Mouse (Mus musculus): ENCODE measurements at regions not wholly inside any gene's neighbourhood (a gene's known extent, or its start where the extent isn't known, plus 50 kb on each side); places are given as distances from the start of the nearest gene placed in this dataset.

DNA sequence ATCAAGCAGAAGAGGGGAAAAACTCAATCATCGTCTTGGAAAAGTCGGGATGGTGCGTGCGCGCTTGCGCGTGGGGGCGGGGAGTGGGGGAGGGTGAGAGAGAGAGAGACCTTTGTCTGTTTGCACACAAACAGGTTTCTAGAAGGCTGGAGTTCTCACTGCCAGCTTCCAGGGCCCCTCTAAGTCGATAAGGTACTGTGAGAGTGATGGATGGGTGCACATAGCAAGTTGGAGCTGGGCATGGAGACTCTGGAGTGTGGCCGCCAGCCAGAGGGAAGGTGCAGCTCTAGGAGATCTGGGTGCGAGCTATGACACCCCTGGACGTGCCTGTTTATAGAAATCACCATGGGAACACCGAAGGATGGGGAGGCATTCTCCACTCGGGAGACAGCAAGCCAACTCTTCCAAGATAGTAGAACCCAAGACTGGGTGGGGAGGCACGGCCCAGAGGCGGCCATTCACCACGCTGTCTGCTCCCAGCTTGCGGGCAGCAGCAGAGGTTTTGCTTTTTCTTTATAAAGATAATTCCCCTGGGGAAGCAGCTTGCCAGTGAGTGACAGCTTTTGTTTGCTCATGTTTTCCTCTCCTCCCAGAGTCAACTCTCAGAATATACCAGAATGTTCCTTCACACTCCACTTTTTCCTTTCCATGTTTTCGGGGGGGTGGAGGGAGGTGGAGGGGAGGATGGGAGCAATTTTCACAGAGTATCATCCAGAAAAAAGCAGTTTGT lies 128.0 kb upstream of the Zfp703 start:
- DNase-seq, result no peak

DNA sequence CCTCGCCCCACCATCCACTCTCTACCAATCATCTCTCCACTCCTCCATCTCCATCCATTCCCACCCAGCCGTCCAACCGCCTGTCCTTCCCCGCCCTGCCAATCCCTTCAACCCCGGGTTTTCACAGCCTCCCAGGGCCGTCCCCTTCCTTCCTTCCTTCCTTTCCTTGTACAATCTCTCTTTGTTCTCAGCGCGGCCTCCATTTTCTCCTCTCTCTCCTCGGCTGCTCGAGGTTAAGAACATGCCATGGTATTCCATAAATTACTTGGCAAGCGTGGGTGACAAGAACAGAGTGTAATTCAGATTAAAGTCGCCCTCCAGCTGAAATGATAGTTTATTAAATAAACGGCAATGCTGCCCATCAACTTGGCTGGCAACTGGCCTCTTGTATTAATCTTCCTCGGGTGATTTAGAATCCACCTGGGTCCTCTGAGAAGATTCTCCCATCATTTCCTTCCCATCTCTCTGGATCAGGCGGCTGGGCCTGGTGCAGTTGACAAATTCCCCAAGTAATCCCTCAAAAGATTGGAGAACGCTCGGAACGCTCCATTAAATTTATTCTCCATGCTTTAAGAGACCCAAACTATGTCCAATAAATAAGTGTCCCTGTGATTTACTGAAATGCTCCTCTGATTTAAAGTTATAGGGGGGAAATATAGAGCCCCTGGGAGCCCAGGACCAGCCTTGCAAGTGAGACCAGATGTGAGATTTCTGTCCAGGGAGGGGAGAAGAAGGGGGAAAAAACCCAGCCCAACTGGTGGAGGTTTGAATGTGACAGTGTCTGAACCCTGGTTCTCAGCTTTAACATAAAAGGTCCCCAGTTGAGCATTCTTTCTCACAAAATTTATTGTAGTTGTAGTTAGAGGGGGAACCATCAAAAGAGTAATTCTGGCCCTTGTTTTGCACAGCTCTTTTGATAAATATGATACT lies 125.0 kb upstream of the Zfp703 start:
- DNase-seq, result no peak

DNA sequence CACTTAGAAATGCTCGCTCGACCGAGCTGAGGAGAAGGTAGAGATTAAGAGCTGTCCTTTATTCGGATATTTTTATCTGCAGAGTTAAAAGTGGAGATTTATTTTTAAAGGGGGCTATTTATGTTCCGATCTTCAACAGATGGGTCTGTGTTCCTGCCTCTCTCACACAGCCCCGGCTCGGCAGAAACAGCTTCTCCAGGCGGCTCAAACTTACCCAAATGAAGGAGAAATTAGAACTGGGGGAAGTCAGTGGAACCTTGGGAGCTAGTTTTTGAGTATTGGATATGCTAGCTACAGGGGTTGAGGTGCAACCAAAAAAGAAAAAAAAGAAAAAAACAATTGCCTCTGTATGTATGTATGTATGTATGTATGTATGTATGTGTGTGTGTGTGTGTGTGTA lies 124.2 kb upstream of the Zfp703 start:
- DNase-seq, result no peak

DNA sequence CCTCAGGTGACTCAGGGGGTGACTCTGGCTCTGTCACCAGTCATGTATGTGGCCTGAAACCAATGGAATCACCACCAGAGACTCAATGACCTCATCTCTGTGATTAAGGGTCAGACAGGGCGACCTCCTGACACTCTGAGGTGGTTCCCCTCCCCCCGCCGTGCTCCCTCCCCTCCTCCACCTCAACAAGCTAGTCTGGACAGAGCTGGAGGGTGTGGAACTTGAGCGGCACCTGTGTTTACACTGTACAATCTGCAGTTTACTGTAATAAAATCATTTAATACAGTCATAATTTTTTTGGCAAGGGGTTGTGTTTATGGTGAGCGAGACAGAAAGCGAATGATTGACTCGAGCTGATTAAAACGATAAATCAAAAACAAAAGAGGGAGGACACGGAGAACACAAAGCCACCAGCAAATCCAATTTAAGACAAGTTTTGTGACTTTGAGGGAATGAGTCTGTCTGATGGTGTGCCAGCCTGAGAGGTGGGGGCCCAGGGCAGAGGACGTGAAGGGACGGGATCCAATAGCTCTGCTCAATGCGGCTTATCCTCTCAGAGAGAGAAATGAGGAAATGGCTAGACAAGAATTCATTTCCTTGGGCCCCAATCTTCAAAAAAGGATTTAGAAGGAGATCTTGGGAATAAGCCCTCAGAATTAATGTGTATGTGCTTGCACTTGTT lies 122.4 kb upstream of the Zfp703 start:
- DNase-seq, result no peak

DNA sequence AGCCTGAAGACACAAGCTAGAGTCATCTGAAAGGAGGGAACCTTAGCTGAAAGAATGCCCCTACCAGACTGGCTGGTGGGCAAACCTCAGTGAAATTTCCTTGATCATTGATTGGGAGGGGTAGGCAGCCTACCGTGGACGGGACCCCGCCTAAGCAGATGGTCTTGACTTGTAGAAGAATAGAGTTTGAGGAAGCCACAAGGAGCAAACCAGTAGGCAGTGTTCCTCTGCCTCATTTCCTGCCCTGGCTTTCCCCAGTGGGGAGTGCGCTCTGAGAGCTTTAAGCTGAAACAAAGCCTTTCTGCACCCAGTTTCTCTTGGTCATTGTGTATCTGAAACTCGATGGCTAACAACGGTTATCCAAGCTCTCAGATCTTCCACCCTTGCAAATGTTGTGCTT lies 121.9 kb upstream of the Zfp703 start:
- DNase-seq, result no peak

DNA sequence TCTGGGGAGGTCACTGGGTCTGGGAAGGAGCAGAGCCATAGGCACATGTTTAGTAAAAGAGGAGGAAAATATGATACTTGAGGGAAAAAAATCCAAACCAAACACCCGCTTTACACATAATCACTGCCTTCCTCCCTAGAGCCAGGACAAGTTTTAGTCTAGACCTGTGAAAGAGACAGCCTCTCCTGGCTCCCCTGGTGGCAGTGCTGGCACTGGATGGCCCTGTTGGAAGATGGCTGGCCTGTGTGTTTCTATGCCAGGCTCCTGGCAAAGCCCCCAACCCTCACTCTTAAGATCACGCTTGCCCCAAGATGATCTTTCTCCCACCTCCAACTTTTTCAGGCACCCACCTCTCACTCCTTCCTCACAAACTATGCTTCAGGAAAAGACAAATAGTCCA lies 112.6 kb upstream of the Zfp703 start:
- DNase-seq, result no peak

DNA sequence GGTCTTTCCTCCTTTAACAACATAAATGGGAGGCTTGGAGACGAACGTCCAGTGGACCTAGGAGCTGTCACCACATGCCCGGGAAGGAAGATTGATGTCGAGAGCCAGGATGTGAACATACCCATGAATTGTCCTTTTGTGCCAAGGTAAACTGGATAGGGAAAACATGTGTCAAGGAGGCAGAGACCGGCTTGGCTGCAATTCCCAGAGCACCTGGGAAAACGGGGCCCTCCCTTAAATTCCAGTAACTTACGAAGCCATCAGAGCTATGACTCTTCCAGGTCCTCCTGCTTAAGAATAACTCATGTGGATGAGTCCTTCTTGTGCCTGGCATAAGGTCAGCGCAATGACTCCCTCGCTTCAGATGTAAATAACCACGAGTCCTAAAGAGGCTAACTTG lies 112.2 kb upstream of the Zfp703 start:
- no peak for DNase-seq

DNA sequence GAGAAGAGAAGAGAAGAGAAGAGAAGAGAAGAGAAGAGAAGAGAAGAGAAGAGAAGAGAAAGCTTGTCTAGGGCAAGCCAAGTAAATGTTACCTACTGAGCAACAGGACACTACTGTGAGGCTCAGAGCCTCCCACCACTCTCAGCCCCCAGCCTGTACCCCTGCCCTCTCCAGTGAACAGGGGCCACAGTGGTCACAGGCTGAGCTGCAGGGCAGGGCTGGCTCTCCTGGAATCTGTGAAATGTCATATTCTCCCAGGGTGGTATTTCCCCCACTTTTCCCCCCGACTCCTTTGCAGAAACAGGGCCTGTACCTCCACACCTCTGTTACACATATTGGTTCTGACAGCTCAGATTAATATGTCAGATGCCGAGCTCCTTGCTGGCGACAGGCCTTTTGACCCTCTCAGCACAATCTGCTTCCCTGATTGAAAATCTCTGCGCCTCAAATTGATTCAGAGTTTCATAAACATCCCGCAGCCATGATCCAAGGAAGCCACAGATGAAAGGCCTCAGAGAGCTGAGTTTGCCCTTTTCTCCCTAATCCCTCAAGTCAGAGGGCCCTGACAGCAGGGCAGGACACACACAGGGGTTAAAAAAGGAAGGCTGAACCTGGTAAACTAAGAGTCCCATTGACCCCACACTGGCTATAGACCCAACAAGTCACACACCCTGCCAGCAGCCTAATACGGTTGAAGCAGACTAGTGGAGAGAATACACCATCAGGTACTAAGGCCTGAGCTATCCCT lies 108.8 kb upstream of the Zfp703 start:
- no peak for DNase-seq

DNA sequence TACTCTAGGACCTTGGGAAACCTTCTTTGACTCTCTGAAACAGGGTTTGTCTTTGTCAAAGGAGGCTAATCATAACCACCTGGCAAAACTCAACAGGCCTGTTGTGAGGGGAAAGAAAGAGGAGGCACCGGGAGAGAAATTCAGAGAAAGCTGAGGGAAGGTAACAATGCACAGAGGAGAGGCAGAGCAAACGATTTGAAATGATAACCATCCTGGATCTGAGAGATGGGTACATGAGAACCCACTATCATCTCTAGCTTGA lies 108.3 kb upstream of the Zfp703 start:
- no peak for DNase-seq

DNA sequence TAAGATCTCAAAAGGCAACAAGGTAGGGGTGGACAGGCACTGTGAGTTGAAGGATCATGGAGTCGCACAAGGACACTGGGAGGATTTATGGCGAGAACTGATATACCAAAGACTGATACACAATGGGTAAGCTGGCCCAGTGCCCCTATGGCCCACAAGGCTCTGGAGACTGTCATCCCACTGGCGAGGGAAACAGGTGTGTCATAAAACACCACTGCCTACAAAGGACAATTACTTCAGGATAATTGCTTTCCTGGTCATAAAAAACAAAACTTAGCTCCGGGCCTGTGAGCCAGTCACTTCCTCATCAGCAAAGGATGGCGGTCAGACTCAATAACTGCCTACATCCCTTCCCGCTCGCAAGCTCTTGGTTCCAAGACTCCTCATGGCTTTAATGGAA lies 105.3 kb upstream of the Zfp703 start:
- no peak for DNase-seq

DNA sequence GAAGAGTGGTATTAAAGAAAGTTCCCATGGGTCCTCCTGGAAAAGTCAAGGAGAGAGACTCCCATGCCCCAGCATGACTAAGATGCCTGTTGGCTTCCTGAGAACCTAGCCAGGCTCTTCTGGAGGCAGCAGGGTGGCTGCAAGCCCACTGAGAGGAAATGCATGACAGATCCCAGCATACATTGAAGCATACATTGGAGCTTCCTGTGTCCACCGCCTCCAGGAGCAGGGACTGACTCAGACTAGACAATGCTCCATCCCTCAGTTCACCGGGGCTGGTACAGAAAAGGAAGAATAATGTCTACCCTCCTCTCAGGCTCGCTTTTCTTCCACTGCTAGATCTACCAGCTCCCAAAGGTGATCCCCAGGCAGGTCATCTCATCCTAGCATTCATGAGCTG lies 104.7 kb upstream of the Zfp703 start:
- DNase-seq, result no peak

DNA sequence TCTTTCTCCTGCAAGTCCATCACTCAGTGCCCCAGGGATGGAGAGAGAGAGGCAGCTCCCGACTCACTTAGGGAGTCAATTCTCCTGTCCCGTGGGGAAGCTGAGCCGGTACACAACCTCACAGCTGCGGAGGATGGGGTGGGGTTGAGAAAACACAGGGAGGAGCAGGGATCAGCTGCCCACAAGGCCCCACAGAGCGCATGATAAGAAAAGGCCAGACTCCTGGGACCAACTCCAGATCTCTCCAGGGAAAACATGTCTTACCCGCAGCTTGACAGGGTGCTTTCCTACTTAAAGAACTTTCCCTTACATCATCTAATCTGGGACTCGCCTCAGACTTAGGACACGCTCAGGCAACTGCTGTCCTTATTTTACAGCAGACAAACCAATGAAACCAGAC lies 104.3 kb upstream of the Zfp703 start:
- DNase-seq, result no peak

DNA sequence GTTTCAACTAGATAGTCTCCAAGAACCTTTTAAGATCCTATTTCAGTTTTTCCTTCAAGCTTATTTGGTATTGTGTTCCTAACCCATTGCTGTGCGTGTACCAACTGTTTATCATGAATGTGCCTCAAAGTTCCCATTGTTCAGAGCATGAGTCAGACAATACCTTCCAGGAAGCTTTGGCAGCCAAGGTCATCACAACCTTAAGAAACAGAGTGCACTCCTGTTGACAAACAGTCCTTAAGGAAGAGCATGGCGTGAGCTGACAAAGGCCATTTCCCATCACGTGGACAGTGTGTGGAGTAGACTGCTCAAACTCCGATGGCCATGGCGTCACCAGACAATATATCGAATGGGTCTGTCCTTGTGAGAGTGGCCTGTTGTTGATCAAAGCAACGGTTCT lies 96.9 kb upstream of the Zfp703 start:
- DNase-seq, result no peak

DNA sequence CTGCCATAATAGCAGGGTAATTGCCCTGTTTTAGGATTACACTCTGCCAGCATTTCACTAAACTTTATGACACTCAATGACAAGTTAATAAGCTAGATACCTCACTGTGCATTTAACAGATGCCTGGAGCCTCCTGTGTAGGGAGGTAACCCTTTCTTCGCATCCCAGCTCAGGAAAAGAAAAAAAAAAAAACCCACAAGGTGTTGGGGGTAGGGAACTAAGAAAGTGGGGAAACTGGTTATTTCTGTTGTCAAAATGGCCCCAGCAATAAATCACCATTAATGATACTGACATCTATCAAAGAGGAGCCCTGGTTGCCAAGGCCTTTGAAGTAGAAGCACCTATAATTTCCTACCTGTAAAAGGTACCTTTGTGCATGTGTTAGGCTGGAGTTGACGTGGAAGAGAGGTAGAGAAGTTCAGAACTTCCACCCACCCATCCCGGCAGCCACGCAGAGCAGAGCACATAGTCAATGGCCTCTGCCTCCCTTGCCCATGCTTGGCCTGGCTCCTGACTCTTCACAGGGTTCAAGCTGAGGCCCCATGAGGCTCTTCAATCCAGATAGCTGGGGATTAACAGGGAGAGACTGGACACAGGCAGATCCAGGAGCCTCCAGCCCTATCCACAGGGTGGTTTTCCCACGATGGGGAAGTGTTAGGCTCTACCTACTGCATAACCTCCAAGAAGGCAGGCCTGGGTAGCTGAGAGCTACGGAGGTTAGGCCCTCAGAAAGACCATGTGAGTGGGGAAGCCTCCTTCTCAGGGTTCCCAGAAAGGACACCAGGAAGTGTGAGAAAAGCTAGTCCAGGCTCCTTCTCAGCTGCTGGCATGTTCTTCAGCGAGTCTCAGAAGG lies 95.6 kb upstream of the Zfp703 start:
- no peak for DNase-seq

DNA sequence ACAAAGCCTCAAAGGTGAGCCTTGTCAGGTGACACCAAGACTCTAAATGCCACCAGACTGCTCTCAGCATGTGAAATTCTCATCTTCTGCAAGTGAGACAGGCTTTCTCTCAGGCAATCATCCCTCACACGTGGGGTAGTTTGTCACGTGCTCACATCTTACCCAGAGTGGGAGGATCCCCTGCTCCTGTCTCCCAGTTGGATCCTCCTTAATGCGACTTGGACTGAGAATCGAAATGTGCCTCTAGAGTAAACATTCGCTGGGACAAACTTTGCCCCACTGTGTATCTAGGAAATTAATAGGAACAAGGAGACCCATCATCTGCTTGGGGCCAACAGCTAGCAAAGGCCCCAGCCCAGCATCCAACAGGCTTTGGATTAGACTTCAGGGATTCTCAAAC lies 94.5 kb upstream of the Zfp703 start:
- DNase-seq, result no peak

DNA sequence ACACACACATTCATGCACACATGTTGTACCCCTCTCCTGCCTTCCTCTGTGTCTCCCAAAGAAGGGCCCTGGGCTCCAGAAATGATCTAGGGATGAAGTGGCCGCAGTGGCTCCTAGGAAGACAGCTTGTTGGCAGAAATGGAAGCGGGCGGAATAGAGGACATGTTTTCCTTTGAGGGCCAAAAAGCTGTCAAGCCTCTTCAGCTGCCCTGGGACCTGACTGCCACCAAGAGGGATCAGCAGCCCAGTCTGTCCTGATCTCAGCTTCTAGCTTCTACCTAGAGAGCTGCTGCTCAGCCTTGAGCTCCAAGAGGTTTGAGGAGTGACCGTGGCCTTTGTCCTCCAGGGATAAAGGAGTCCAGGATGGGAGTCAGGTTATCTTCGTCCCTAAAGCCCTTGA lies 93.8 kb upstream of the Zfp703 start:
- DNase-seq, result no peak

DNA sequence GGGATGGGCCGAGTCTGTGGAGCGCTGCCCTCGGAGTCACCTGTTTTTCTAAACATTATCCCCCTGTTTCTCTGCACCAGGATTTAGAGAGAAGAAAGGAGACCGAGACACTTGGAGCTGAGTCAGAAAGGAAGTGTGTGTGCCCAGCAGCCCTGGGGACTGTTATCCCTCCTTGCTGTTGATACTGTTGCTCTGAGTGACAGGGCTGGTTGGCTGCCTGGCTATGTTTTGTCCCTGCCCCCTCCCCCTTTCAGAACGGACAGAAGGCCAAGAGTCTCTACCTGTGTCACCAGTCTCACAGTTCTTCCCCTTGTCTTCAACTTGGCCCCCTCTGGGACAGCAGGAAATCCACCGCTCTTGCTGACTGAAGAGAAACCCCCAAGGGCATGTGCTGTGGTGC lies 93.4 kb upstream of the Zfp703 start:
- no peak for DNase-seq

DNA sequence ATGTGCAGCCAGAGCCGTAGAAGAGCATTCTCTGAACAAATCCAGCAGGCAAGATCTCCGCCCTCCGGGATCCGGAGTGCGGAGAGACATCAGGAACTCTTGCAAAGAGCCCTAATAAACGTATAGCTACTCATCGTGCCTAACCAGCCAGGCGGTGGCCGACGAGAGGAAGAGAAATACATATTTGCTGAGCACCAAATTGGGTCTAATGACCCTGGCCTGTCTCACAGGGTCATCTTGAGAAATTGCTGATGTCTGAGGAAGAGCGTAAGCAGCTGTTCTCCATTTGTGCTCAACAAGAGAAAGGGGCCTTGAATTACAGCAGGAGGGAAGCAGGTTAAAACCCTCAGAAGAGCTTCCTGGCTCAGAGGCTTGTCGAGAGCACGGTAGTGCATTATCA lies 92.8 kb upstream of the Zfp703 start:
- no peak for DNase-seq

DNA sequence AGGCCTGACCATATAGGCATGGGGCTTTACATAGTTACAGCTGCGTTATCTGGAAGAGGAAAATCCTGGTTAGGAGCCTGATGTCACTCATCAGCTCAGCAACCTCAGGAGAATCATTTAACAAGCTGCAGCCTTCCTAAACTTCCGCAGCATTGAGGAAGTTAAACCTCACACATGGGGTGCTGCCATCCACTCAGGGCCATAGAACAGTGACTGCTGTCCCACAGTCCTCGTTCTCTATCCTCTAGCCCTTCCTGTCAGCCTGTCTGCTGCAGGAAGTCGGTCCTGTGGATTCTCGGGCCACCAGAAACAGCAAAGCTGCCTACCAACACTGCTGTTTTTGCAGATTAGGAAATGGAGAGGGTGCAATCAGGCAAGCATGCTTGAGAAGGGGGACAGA lies 91.8 kb upstream of the Zfp703 start:
- DNase-seq, result no peak

DNA sequence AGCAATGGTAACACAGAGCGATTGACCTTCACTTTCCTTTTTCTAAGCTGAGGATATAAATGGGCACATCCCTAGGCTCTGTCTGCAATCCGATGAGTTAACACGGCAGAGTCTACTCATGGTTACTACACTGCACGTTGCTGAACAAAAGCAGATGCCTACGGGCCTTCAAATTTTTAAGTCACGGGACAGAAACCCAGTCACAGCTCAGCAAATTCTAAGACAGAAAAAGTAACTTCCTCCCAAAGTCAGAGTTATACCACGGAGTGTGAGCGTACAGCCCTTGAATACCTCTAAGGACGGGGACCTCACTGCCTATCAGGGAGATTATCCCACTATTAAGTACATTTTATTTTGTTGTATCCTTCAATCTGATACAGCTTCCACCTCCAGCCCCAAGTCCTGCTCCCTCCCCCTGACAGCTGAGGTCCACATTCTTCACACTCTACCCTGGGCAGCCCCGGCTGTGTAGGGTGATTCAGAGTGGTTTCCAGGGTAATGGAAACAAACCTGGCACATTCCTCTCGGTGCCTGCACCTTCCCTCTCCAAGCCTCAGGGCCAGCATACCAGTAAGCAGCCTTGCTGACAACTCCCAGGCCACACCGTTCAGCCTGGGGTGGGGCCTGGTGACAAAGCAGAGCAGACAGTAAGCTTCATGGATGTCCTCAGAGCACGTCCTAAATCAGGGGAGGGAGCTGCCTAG lies 90.2 kb upstream of the Zfp703 start:
- no peak for DNase-seq

DNA sequence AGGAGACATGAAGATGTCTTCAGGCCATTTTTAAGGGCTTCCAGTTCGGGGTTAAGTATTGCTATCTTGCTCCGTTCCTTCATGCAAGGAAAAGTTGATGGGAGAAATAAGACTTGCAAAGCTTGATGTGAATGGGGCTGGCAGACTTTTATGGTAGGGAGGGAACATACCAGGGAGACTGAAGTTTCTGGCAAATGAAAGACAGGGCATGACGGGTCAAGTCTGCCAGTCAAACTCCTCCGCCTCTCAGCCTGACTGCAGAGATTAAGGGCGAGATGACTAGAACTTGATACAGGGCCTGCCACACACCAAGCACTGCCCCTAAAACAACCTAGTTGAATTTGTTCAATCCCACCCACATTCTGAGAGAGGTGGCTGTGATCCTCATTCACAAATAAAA lies 89.6 kb upstream of the Zfp703 start:
- no peak for DNase-seq

DNA sequence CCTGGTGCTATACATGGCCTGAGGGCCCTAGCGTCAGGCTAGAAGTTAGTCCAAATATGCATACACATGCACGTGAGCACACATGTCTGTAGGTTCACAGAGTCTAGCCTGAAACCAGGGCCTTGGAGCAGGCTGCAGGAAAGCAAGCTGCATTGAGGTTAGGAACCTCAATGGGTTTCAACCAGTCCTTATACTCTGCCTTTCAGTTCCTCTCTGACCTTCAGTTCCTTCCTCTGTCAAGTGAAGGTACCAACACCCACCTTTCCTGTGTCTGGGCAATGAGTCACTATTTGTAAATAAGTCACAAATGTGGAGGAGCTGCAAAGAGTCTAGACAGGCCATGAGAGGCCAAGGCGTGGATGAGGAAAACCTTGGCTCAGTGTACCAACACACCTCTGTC lies 89.1 kb upstream of the Zfp703 start:
- no peak for DNase-seq

Data from cerebellum, adult 11-12 months (tissue).